Mouse (Mus musculus) CH12.LX (cell line): ENCODE data around the gene Errfi1. TPM values are rescaled to one million over a fixed set of nuclear protein-coding genes. Genes with fewer than 3 reads are reported as not detected.

Experiments
- DNase-seq: peaks from one replicate; pipeline ENCODE4 v3.0.0-alpha.2; 2013; ENCODE audit errors: extremely low read depth
- H3K27ac ChIP-seq: 2 replicates; pipeline ENCODE4 v1.5.1; 2012; ENCODE audit warnings: low read depth, mild to moderate bottlenecking, control low read depth, moderate library complexity; ENCODE audit not compliant: insufficient read depth
- H3K27me3 ChIP-seq: replicated peaks from 2 replicates; pipeline ENCODE3; 2012; ENCODE audit warnings: inconsistent platforms
- H3K36me3 ChIP-seq, 2 experiments: replicated peaks in 1 of 2; 2 replicates each; pipeline versions ENCODE3 to v1.6.1; 2012; ENCODE audit warnings: inconsistent platforms in 1 of 2, low read length in 1 of 2, mild to moderate bottlenecking in 1 of 2, mixed read lengths in 1 of 2, moderate library complexity in 1 of 2; ENCODE audit not compliant: control insufficient read depth in 1 of 2, insufficient read depth in 1 of 2
- H3K4me1 ChIP-seq, 2 experiments: 2 replicates each; pipeline ENCODE4 v1.6.1; 2012; ENCODE audit warnings: inconsistent platforms in 1 of 2, moderate library complexity in 1 of 2; ENCODE audit not compliant: insufficient read depth in 2 of 2, control insufficient read depth in 1 of 2
- H3K4me2 ChIP-seq: 2 replicates; pipeline ENCODE4 v1.6.1; 2012; ENCODE audit warnings: low read depth, mild to moderate bottlenecking, control low read depth; ENCODE audit not compliant: poor library complexity, insufficient read depth, severe bottlenecking
- H3K4me3 ChIP-seq, 3 experiments: fragments of 150-350 bp in 1 of 3; sonication (generic) in 1 of 3; replicated peaks in 1 of 3; 2 replicates each; pipeline versions ENCODE3 to v1.5.1; 2011 to 2012; ENCODE audit warnings: low read depth in 2 of 3, low read length in 2 of 3, mild to moderate bottlenecking in 2 of 3, moderate library complexity in 2 of 3, control low read depth in 1 of 3, improper control_type of control experiment in 1 of 3, inconsistent platforms in 1 of 3, mixed read lengths in 1 of 3; ENCODE audit not compliant: poor library complexity in 1 of 3
- H3K79me2 ChIP-seq: replicated peaks from 2 replicates; pipeline ENCODE4 v1.6.1; 2012; ENCODE audit warnings: mild to moderate bottlenecking, moderate library complexity; ENCODE audit not compliant: control insufficient read depth, poor library complexity, insufficient read depth, severe bottlenecking; ENCODE audit errors: extremely low read depth
- H3K9ac ChIP-seq: 2 replicates; pipeline ENCODE4 v1.6.1; 2012; ENCODE audit warnings: low read depth, mild to moderate bottlenecking, control low read depth, moderate library complexity; ENCODE audit not compliant: insufficient read depth
- H3K9me3 ChIP-seq: replicated peaks from 2 replicates; pipeline ENCODE3; 2012; ENCODE audit warnings: low read length, inconsistent platforms, mixed read lengths
- CHD2 ChIP-seq: IDR thresholded peaks from 2 replicates; pipeline ENCODE4 v1.6.1; 2011; ENCODE audit warnings: low read length, improper control_type of control experiment
- CTCF ChIP-seq, 2 experiments: IDR thresholded peaks in 1 of 2; conservative IDR thresholded peaks in 1 of 2; 2 replicates each; pipeline ENCODE4 v1.5.1; 2011 to 2012; ENCODE audit warnings: low read depth in 2 of 2, low read length in 2 of 2, improper control_type of control experiment in 1 of 2, inconsistent platforms in 1 of 2, mild to moderate bottlenecking in 1 of 2, moderate library complexity in 1 of 2
- EP300 ChIP-seq: IDR thresholded peaks from 2 replicates; pipeline ENCODE4 v1.6.1; 2011; ENCODE audit warnings: low read length, improper control_type of control experiment
- ETS1 ChIP-seq: conservative IDR thresholded peaks from 2 replicates; pipeline ENCODE4 v1.6.1; 2012; ENCODE audit warnings: low read depth, mild to moderate bottlenecking, inconsistent platforms, low read length, improper control_type of control experiment, moderate library complexity
- HCFC1 ChIP-seq: IDR thresholded peaks from 2 replicates; pipeline ENCODE4 v1.6.1; 2012; ENCODE audit warnings: low read depth, mild to moderate bottlenecking, inconsistent platforms, low read length, improper control_type of control experiment
- IRF4 ChIP-seq: IDR thresholded peaks from 2 replicates; pipeline ENCODE4 v1.6.1; 2014; ENCODE audit warnings: low read depth, mild to moderate bottlenecking, inconsistent platforms, low read length, improper control_type of control experiment
- MAX ChIP-seq: IDR thresholded peaks from 2 replicates; pipeline ENCODE4 v1.6.1; 2011; ENCODE audit warnings: low read length, improper control_type of control experiment
- MAZ ChIP-seq: IDR thresholded peaks from 2 replicates; pipeline ENCODE4 v1.6.1; 2012; ENCODE audit warnings: low read depth, mild to moderate bottlenecking, inconsistent platforms, low read length, improper control_type of control experiment, moderate library complexity
- MYC ChIP-seq: IDR thresholded peaks from 2 replicates; pipeline ENCODE4 v1.6.1; 2011; ENCODE audit warnings: low read depth, mild to moderate bottlenecking, improper control_type of control experiment, low read length
- POLR2AphosphoS2 ChIP-seq: IDR thresholded peaks from 2 replicates; pipeline ENCODE4 v1.6.1; 2011; ENCODE audit warnings: low read depth, low read length, improper control_type of control experiment
- RCOR1 ChIP-seq: conservative IDR thresholded peaks from 2 replicates; pipeline ENCODE4 v1.6.1; 2012; ENCODE audit warnings: low read depth, mild to moderate bottlenecking, inconsistent platforms, low read length, improper control_type of control experiment
- SIN3A ChIP-seq: IDR thresholded peaks from 2 replicates; pipeline ENCODE4 v1.6.1; 2012; ENCODE audit warnings: low read length, improper control_type of control experiment, inconsistent platforms
- UBTF ChIP-seq: IDR thresholded peaks from 2 replicates; pipeline ENCODE4 v1.6.1; 2012; ENCODE audit warnings: low read depth, mild to moderate bottlenecking, inconsistent platforms, low read length, improper control_type of control experiment, moderate library complexity
- USF1 ChIP-seq: IDR thresholded peaks from 2 replicates; pipeline ENCODE4 v1.6.1; 2014; ENCODE audit warnings: low read depth, mild to moderate bottlenecking, inconsistent platforms, low read length, improper control_type of control experiment
- ZC3H11A ChIP-seq: IDR thresholded peaks from 2 replicates; pipeline ENCODE4 v1.6.1; 2012; ENCODE audit warnings: low read depth, mild to moderate bottlenecking, inconsistent platforms, low read length, improper control_type of control experiment
- ZMIZ1 ChIP-seq: IDR thresholded peaks from 2 replicates; pipeline ENCODE4 v1.6.1; 2012; ENCODE audit warnings: low read depth, mild to moderate bottlenecking, inconsistent platforms, low read length, improper control_type of control experiment
- ZNF384 ChIP-seq: IDR thresholded peaks from 2 replicates; pipeline ENCODE4 v1.6.1; 2012; ENCODE audit warnings: low read depth, low read length, improper control_type of control experiment, inconsistent platforms
- dilution Hi-C: fragments of 300-500 bp; cut with MboI; formaldehyde crosslinking; loops from 2 replicates; pipeline ENCODE4 v1.14.3; 2020; ENCODE audit warnings: low sequenced_read_pairs; ENCODE audit not compliant: extremely low pct_unique_long_range_greater_than_20kb, extremely low pct_ligation_motif_present
- in situ Hi-C: fragments of 300-500 bp; cut with MboI; formaldehyde crosslinking; loops from 3 replicates; pipeline ENCODE4 v1.14.3; 2019; ENCODE audit warnings: low sequenced_read_pairs, low pct_ligation_motif_present, low pct_unique_long_range_greater_than_20kb, mixed read lengths
- polyA plus RNA-seq: library from polyadenylated mRNA; unstranded; fragments of >175 nt; gene quantifications from 2 replicates; pipeline ENCODE4 v1.2.1, GENCODE M21; 2012; ENCODE audit warnings: low read depth; ENCODE audit not compliant: insufficient read length
- total RNA-seq, 2 experiments: library from RNA; depleted of rRNA; stranded (reverse); fragments of 300-350 nt in 1 of 2; fragments of >200 nt in 1 of 2; gene quantifications; 2 replicates each; pipeline ENCODE4 v1.2.3; 2012 to 2014

Gene Errfi1
- total and polyA plus RNA-seq, 3 experiments = 0.08 to 0.28 (median 0.14) TPM

DNA sequence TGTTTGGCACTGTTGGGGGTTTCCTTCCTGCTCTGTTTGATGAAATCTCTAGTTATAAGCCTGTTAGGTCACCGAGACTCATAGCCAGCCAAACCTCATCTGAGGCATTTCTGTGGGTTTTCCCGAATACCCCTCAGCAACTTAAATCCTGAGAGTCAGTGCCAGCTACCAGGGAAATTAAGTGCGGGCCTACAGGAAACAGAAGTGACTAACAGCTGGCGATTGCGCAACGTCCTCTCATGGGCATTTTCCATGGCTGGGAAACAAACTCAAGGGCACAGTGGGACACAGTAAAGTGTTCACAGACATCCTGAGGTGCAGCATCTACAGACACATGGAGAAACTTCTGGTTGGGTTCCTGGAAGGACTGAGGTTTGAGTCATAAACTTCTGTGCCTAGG is 16.3 kb upstream of the Errfi1 start:
- Histone ChIP-seq H3K4me2 (no peak overlapping the region), H3K9me3 (no peaks in the 10 kb centered on the region), H3K9ac (no peak overlapping the region), H3K27ac (no peak overlapping the region), H3K27me3 (no peaks in the 10 kb centered on the region), H3K4me1 (peaks cover 0 to 4% of the 10 kb centered on the region in 2 experiments; a peak in 2 of 4 replicates), H3K4me3 (no peak overlapping the region), H3K79me2 (no peaks in the 10 kb centered on the region), H3K36me3 (no peaks in the 10 kb centered on the region)
- no peak for TF ChIP-seq MAZ
- no peak for TF ChIP-seq HCFC1
- TF ChIP-seq USF1 = no peak
- TF ChIP-seq ZC3H11A = no peak
- TF ChIP-seq SIN3A = no peak
- no peak for TF ChIP-seq POLR2AphosphoS2
- dilution Hi-C loops = no loop called here
- DNase-seq = no peak
- in situ Hi-C loops = no loop called here

DNA sequence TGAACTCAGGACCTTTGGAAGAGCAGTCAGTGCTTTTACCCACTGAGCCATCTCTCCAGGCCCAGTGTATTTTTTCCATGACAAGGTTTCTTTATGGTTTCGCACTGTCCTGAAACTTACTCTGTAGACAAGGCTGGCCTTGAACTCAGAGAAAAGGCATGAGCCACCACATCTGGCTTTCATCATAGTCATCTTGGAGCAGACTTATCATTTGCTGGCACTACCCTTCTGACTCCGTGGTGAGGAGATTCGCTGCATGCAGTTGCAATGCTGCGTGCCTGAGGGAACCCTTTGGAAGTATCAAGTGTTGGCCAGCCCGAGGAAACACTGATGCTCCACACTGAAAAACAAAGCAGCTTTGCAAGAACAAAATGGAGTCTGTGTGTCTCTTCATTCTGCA is 11.7 kb upstream of the Errfi1 start:
- Histone ChIP-seq H3K79me2 (no peaks in the 10 kb centered on the region), H3K9ac (no peak overlapping the region), H3K36me3 (no peaks in the 10 kb centered on the region), H3K9me3 (no peaks in the 10 kb centered on the region), H3K4me3 (no peak overlapping the region), H3K27ac (no peak overlapping the region), H3K4me1 (peaks cover 0 to 4% of the 10 kb centered on the region in 2 experiments; a peak in 2 of 4 replicates)
- DNase-seq = no peak
- dilution Hi-C loops = no loop called here
- TF ChIP-seq SIN3A (no peak), CHD2 (no peak), UBTF (no peak), HCFC1 (no peak), MAX (no peak), ZMIZ1 (no peak), RCOR1 (no peak), EP300 (no peak), IRF4 (no peak), CTCF (conservative IDR thresholded peaks at IDR 0.05 in 1 of 2, IDR thresholded peaks at IDR 0.05 in 1 of 2; ENCODE audit: low read depth in 2 of 2, low read length in 2 of 2) (no peak), ZNF384 (no peak), MYC (no peak), ETS1 (no peak), USF1 (no peak)
- TF ChIP-seq, all 38 proteins: peak for 0
- Histone ChIP-seq H3K27me3 (no peaks in the 10 kb centered on the region), H3K4me2 (no peak overlapping the region)
- in situ Hi-C loops = no loop called here
